Mouse (Mus musculus): ENCODE data around the gene 4931422A03Rik. TPM values are rescaled to one million over a fixed set of nuclear protein-coding genes. Genes with fewer than 3 reads are reported as not detected.
A peak's percentile ranks its signal among the peaks of the same experiment; 100 is the strongest.
"Not testable (repeated sequence)": the region's sequence is repeated elsewhere in the genome, so short reads cannot be mapped to it uniquely, and the experiment has no call there.

Gene 4931422A03Rik
- polyA plus RNA-seq (2014; fragmentation: Nextera tagmentation; extraction: Ambion mirVana): 1.9 and 2.0 TPM in 2 replicates

GRCm38 (mm10) chr2:104028139-104028723, at the start of gene 4931422A03Rik:
Gene 4931422A03Rik, minus strand, starts transcription at chr2:104028361.
- peak within 1 kb of the TSS; percentile 99 for H3K9ac ChIP-seq (ENCODE audit: low read length)
- peak within 1 kb of the TSS; percentile 44 to 81 for H3K27ac ChIP-seq (replicated peaks in 1 of 2; ENCODE audit: control insufficient read depth in 1 of 2, insufficient read depth in 1 of 2, low read depth in 2 of 2, low read length in 2 of 2)
- H3K9me3 ChIP-seq (ENCODE audit: control insufficient read depth, low read length): no peaks in the 10 kb centered on the region
- peaks cover 2 to 26% of the 10 kb centered on the region in 2 experiments; a peak in 3 of 4 replicates for H3K4me1 ChIP-seq (ENCODE audit: control insufficient read depth in 2 of 2, insufficient read depth in 2 of 2, low read length in 2 of 2)
- H3K4me3 ChIP-seq (ENCODE audit: control insufficient read depth in 1 of 2, insufficient read depth in 1 of 2, low read depth in 1 of 2, low read length in 2 of 2): peak within 1 kb of the TSS; percentile 82 to 97
- under 1% methylated on average over 32 of the region's 32 CpGs for WGBS
- peak; percentile 47 for ATAC-seq (ENCODE audit: insufficient number of reproducible peaks, insufficient read depth, low FRiP score, low read depth)
- H3K27me3 ChIP-seq (ENCODE audit: control insufficient read depth, insufficient read depth, low read length): no peaks in the 10 kb centered on the region
- peak within 1 kb of the TSS; percentile 92 for H3K4me2 ChIP-seq (ENCODE audit: low read length)
- peaks cover 10% of the 10 kb centered on the region for H3K36me3 ChIP-seq (ENCODE audit: control insufficient read depth, insufficient read depth, low read length)

- Histone ChIP-seq H3K27ac (replicated peaks in 1 of 2; ENCODE audit: control insufficient read depth in 1 of 2, insufficient read depth in 1 of 2, low read depth in 2 of 2, low read length in 2 of 2) (peak within 1 kb of the TSS in 1 of 2 experiments; percentile 1; a peak in 1 of 4 replicates), H3K9ac (ENCODE audit: low read length) (peak within 1 kb of the TSS; percentile 55), H3K9me3 (ENCODE audit: control insufficient read depth, low read length) (no peaks in the 10 kb centered on the region), H3K36me3 (ENCODE audit: control insufficient read depth, insufficient read depth, low read length) (no peaks in the 10 kb centered on the region), H3K4me2 (ENCODE audit: low read length) (peak within 1 kb of the TSS; percentile 64), H3K27me3 (ENCODE audit: control insufficient read depth, insufficient read depth, low read length) (no peaks in the 10 kb centered on the region), H3K4me1 (ENCODE audit: control insufficient read depth in 2 of 2, insufficient read depth in 2 of 2, low read length in 2 of 2) (peaks cover 0 to 3% of the 10 kb centered on the region in 2 experiments; a peak in 2 of 4 replicates), H3K4me3 (ENCODE audit: control insufficient read depth in 1 of 2, insufficient read depth in 1 of 2, low read depth in 1 of 2, low read length in 2 of 2) (peak within 1 kb of the TSS; percentile 38 to 62)
- peak; percentile 61 for ATAC-seq (ENCODE audit: insufficient number of reproducible peaks, insufficient read depth, low FRiP score, low read depth)
- WGBS: 13% methylated on average over 13 of the region's 13 CpGs
Observed at GRCm38 (mm10) chr2:104069704-104070185, 41.6 kb upstream of the 4931422A03Rik start, which contains the start of gene Cd59b. Gene Cd59b, plus strand, starts transcription at chr2:104069849.

GRCm38 (mm10) chr2:104068450-104068849, 40.3 kb upstream of the 4931422A03Rik start, which contains the start of gene Gm10799:
Gene Gm10799, minus strand, starts transcription at chr2:104068550.
- H3K9me3 ChIP-seq (ENCODE audit: control insufficient read depth, low read length); H3K36me3 ChIP-seq (ENCODE audit: control insufficient read depth, insufficient read depth, low read length); ATAC-seq (ENCODE audit: insufficient number of reproducible peaks, insufficient read depth, low FRiP score, low read depth); H3K4me3 ChIP-seq (ENCODE audit: control insufficient read depth in 1 of 2, insufficient read depth in 1 of 2, low read depth in 1 of 2, low read length in 2 of 2); H3K4me1 ChIP-seq (ENCODE audit: control insufficient read depth in 2 of 2, insufficient read depth in 2 of 2, low read length in 2 of 2); H3K9ac ChIP-seq (ENCODE audit: low read length); H3K4me2 ChIP-seq (ENCODE audit: low read length); H3K27ac ChIP-seq (replicated peaks in 1 of 2; ENCODE audit: control insufficient read depth in 1 of 2, insufficient read depth in 1 of 2, low read depth in 2 of 2, low read length in 2 of 2); H3K27me3 ChIP-seq (ENCODE audit: control insufficient read depth, insufficient read depth, low read length): not testable (repeated sequence)
- WGBS: 75% methylated on average over 7 of the region's 7 CpGs

DNA sequence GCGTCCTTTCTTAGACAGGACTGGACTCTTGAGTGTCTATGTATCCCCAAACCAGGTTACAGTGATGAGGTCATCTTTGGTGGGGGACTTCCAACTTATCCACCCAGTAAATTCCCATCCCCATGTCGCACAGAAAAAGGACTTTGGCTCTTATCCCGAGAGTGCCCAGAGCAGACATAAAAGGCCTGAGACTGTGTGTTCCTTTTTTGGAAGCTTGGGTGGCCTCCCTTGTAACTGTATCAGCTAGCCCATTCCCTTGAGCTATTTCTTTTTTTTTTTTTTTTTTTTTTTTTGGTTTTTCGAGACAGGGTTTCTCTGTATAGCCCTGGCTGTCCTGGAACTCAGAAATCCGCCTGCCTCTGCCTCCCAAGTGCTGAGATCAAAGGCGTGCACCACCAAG, 37.4 kb upstream of the 4931422A03Rik start, which contains the start of gene Gm10912:
TSS of gene Gm10912 (plus strand) at position 301 of the 400 bp plus-strand sequence.
- not testable (repeated sequence) for H3K9me3 ChIP-seq (ENCODE audit: control insufficient read depth, low read length); H3K4me1 ChIP-seq (ENCODE audit: control insufficient read depth in 2 of 2, insufficient read depth in 2 of 2, low read length in 2 of 2); H3K27ac ChIP-seq (replicated peaks in 1 of 2; ENCODE audit: control insufficient read depth in 1 of 2, insufficient read depth in 1 of 2, low read depth in 2 of 2, low read length in 2 of 2); ATAC-seq (ENCODE audit: insufficient number of reproducible peaks, insufficient read depth, low FRiP score, low read depth); H3K4me3 ChIP-seq (ENCODE audit: control insufficient read depth in 1 of 2, insufficient read depth in 1 of 2, low read depth in 1 of 2, low read length in 2 of 2); H3K4me2 ChIP-seq (ENCODE audit: low read length); H3K27me3 ChIP-seq (ENCODE audit: control insufficient read depth, insufficient read depth, low read length); H3K9ac ChIP-seq (ENCODE audit: low read length)
- H3K36me3 ChIP-seq (ENCODE audit: control insufficient read depth, insufficient read depth, low read length): peaks cover 13% of the 10 kb centered on the region
- WGBS: 88% methylated on average over 5 of the region's 6 CpGs

DNA sequence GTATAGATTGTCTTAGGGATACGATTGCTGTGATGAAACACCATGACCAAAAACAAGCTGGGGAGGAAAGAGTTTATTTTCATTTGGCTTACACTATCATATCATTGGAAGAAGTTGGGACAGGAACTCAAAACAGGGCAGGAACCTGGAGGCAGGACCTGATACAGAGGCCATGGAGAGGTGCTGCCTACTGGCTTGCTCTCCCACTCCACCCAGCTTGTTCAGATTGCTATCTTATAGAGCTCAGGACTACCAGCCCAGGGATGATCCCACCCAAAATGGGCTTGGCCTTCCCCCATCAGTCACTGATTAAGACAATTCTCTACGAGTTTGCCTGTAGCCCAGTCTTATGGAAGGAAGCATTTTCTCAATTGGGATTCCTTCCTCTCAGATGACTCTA, 36.0 kb upstream of the 4931422A03Rik start:
- H3K4me3 ChIP-seq (ENCODE audit: control insufficient read depth in 1 of 2, insufficient read depth in 1 of 2, low read depth in 1 of 2, low read length in 2 of 2): no peak overlapping the region
- 82% methylated on average over 2 of the region's 2 CpGs for WGBS
- H3K36me3 ChIP-seq (ENCODE audit: control insufficient read depth, insufficient read depth, low read length): peaks cover 25% of the 10 kb centered on the region
- no peaks in the 10 kb centered on the region; a peak in 1 of 4 replicates for H3K4me1 ChIP-seq (ENCODE audit: control insufficient read depth in 2 of 2, insufficient read depth in 2 of 2, low read length in 2 of 2)
- H3K27ac ChIP-seq (replicated peaks in 1 of 2; ENCODE audit: control insufficient read depth in 1 of 2, insufficient read depth in 1 of 2, low read depth in 2 of 2, low read length in 2 of 2): no peak overlapping the region
- no peak for ATAC-seq (ENCODE audit: insufficient number of reproducible peaks, insufficient read depth, low FRiP score, low read depth)
- no peak overlapping the region for H3K4me2 ChIP-seq (ENCODE audit: low read length)
- no peak overlapping the region for H3K9ac ChIP-seq (ENCODE audit: low read length)
- H3K9me3 ChIP-seq (ENCODE audit: control insufficient read depth, low read length): no peaks in the 10 kb centered on the region
- no peaks in the 10 kb centered on the region for H3K27me3 ChIP-seq (ENCODE audit: control insufficient read depth, insufficient read depth, low read length)

DNA sequence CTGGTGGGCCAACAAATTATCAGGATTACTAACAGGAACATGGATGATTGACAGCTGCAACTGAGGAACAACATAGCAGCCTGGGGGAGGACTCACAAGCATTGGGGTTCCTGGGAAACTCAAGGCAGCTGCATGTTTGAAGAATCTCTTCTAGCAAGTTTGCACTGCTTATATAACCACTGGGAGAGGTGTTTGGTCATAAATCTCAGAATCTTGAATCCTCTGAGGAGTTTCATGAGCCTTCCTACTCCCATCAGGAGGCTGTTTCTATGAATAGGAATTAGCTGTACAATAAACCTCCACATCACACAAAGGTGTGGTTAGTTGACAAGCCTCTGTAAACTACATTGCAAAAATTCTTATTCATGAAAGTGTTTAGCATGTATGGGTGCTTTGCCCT, 34.5 kb upstream of the 4931422A03Rik start:
- H3K27me3 ChIP-seq (ENCODE audit: control insufficient read depth, insufficient read depth, low read length): no peaks in the 10 kb centered on the region
- no peaks in the 10 kb centered on the region for H3K9me3 ChIP-seq (ENCODE audit: control insufficient read depth, low read length)
- H3K9ac ChIP-seq (ENCODE audit: low read length): no peak overlapping the region
- H3K4me1 ChIP-seq (ENCODE audit: control insufficient read depth in 2 of 2, insufficient read depth in 2 of 2, low read length in 2 of 2): no peaks in the 10 kb centered on the region
- no peak overlapping the region for H3K4me2 ChIP-seq (ENCODE audit: low read length)
- no peak overlapping the region for H3K27ac ChIP-seq (replicated peaks in 1 of 2; ENCODE audit: control insufficient read depth in 1 of 2, insufficient read depth in 1 of 2, low read depth in 2 of 2, low read length in 2 of 2)
- no peak overlapping the region for H3K4me3 ChIP-seq (ENCODE audit: control insufficient read depth in 1 of 2, insufficient read depth in 1 of 2, low read depth in 1 of 2, low read length in 2 of 2)
- ATAC-seq (ENCODE audit: insufficient number of reproducible peaks, insufficient read depth, low FRiP score, low read depth): no peak
- peaks cover 33% of the 10 kb centered on the region for H3K36me3 ChIP-seq (ENCODE audit: control insufficient read depth, insufficient read depth, low read length)

- no peaks in the 10 kb centered on the region for H3K27me3 ChIP-seq (ENCODE audit: control insufficient read depth, insufficient read depth, low read length)
- peaks cover 33% of the 10 kb centered on the region for H3K36me3 ChIP-seq (ENCODE audit: control insufficient read depth, insufficient read depth, low read length)
- ATAC-seq (ENCODE audit: insufficient number of reproducible peaks, insufficient read depth, low FRiP score, low read depth): no peak
- no peaks in the 10 kb centered on the region for H3K4me1 ChIP-seq (ENCODE audit: control insufficient read depth in 2 of 2, insufficient read depth in 2 of 2, low read length in 2 of 2)
- no peaks in the 10 kb centered on the region for H3K9me3 ChIP-seq (ENCODE audit: control insufficient read depth, low read length)
- no peak overlapping the region for H3K9ac ChIP-seq (ENCODE audit: low read length)
- WGBS: 96% methylated on average over 6 of the region's 6 CpGs
- H3K27ac ChIP-seq (replicated peaks in 1 of 2; ENCODE audit: control insufficient read depth in 1 of 2, insufficient read depth in 1 of 2, low read depth in 2 of 2, low read length in 2 of 2): no peak overlapping the region
- H3K4me3 ChIP-seq (ENCODE audit: control insufficient read depth in 1 of 2, insufficient read depth in 1 of 2, low read depth in 1 of 2, low read length in 2 of 2): no peak overlapping the region
- no peak overlapping the region for H3K4me2 ChIP-seq (ENCODE audit: low read length)
Observed at GRCm38 (mm10) chr2:104060996-104061395, 32.8 kb upstream of the 4931422A03Rik start.
